Mouse (Mus musculus): ENCODE data around the gene Lbx1. TPM values are rescaled to one million over a fixed set of nuclear protein-coding genes. Genes with fewer than 3 reads are reported as not detected.

The Lbx1 gene
- polyA plus RNA-seq, 1 experiment from 2014 or later, result 0.49 TPM

- H3K36me3 ChIP-seq (ENCODE audit: control insufficient read depth, insufficient read depth, low read length), result no peaks in the 10 kb centered on the region
- H3K4me2 ChIP-seq (ENCODE audit: low read length), result no peak overlapping the region
- no peaks in the 10 kb centered on the region for H3K9me3 ChIP-seq (ENCODE audit: control insufficient read depth, low read length)
- H3K4me1 ChIP-seq (ENCODE audit: control insufficient read depth, insufficient read depth, low read length), result no peaks in the 10 kb centered on the region
- H3K27ac ChIP-seq (replicated peaks; ENCODE audit: low read depth, low read length), result no peak overlapping the region
- 76% methylated on average over 19 of the region's 19 CpGs for WGBS
- no peak overlapping the region for H3K4me3 ChIP-seq (replicated peaks; ENCODE audit: low read depth, low read length)
- peaks cover 40% of the 10 kb centered on the region for H3K27me3 ChIP-seq (ENCODE audit: control insufficient read depth, insufficient read depth, low read length)
- no peak overlapping the region for H3K9ac ChIP-seq (replicated peaks; ENCODE audit: low read length)
- DNase-seq (no peak), ATAC-seq (ENCODE audit: low FRiP score, low TSS enrichment) (no peak)
These were observed 13.1 kb upstream of the Lbx1 start for GRCm38 (mm10) chr19:45248691-45249090.

DNA sequence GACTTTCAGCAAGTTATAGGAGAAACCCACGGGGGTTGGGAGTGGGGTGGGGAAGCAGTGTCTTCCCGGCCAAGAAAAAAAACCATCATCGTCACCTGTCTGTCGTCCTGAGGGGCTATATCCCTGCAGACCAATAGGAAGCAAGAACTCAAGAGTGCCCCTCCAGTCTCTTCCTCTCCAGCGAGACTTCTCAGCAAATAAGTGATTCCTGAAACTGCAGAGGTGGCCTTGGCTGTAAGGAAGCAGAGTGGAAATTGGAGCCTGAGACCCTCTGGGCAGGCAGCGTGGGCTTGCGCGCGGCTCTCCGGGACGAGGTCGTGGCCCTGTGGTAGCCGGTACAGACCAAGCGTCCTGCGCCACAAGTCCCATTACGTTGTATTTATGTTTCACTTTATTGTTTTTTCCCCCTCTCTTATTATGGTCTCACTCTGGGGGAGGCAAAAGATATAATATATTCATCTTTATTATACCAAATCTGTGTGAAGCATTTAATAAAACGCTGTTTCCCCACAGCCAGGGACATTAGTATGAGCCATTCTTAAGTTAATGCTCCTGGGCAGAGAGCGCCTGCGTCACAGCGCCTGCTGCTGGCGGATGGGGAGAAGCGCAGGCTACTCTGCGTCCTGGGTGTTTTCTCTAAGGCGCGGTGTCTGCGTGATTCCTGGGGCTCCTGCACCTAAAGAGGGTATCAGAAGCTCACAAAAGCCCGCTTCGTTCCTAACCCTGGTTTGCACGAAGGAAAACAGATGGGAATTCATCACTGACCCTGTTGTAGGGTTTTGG is 8.5 kb upstream of the Lbx1 start:
- Histone ChIP-seq H3K27ac (replicated peaks; ENCODE audit: low read depth, low read length) (no peak overlapping the region), H3K4me3 (replicated peaks; ENCODE audit: low read depth, low read length) (no peak overlapping the region), H3K4me1 (ENCODE audit: control insufficient read depth, insufficient read depth, low read length) (no peaks in the 10 kb centered on the region), H3K4me2 (ENCODE audit: low read length) (no peak overlapping the region), H3K36me3 (ENCODE audit: control insufficient read depth, insufficient read depth, low read length) (no peaks in the 10 kb centered on the region), H3K9me3 (ENCODE audit: control insufficient read depth, low read length) (no peaks in the 10 kb centered on the region), H3K9ac (replicated peaks; ENCODE audit: low read length) (no peak overlapping the region), H3K27me3 (ENCODE audit: control insufficient read depth, insufficient read depth, low read length) (peaks cover 70% of the 10 kb centered on the region)
- ATAC-seq (ENCODE audit: low FRiP score, low TSS enrichment) (no peak), DNase-seq (peak; percentile 72)
- WGBS, result 2% methylated on average over 29 of the region's 29 CpGs

GRCm38 (mm10) chr19:45243264-45243602 is 7.6 kb upstream of the Lbx1 start:
- no peak overlapping the region for H3K27ac ChIP-seq (replicated peaks; ENCODE audit: low read depth, low read length)
- H3K9ac ChIP-seq (replicated peaks; ENCODE audit: low read length), result no peak overlapping the region
- DNase-seq (peak; percentile 26), ATAC-seq (ENCODE audit: low FRiP score, low TSS enrichment) (no peak)
- no peaks in the 10 kb centered on the region for H3K9me3 ChIP-seq (ENCODE audit: control insufficient read depth, low read length)
- WGBS, result 0% methylated on average over 5 of the region's 5 CpGs
- no peaks in the 10 kb centered on the region for H3K36me3 ChIP-seq (ENCODE audit: control insufficient read depth, insufficient read depth, low read length)
- H3K4me3 ChIP-seq (replicated peaks; ENCODE audit: low read depth, low read length), result no peak overlapping the region
- no peak overlapping the region for H3K4me2 ChIP-seq (ENCODE audit: low read length)
- peaks cover 79% of the 10 kb centered on the region for H3K27me3 ChIP-seq (ENCODE audit: control insufficient read depth, insufficient read depth, low read length)
- no peaks in the 10 kb centered on the region for H3K4me1 ChIP-seq (ENCODE audit: control insufficient read depth, insufficient read depth, low read length)

DNA sequence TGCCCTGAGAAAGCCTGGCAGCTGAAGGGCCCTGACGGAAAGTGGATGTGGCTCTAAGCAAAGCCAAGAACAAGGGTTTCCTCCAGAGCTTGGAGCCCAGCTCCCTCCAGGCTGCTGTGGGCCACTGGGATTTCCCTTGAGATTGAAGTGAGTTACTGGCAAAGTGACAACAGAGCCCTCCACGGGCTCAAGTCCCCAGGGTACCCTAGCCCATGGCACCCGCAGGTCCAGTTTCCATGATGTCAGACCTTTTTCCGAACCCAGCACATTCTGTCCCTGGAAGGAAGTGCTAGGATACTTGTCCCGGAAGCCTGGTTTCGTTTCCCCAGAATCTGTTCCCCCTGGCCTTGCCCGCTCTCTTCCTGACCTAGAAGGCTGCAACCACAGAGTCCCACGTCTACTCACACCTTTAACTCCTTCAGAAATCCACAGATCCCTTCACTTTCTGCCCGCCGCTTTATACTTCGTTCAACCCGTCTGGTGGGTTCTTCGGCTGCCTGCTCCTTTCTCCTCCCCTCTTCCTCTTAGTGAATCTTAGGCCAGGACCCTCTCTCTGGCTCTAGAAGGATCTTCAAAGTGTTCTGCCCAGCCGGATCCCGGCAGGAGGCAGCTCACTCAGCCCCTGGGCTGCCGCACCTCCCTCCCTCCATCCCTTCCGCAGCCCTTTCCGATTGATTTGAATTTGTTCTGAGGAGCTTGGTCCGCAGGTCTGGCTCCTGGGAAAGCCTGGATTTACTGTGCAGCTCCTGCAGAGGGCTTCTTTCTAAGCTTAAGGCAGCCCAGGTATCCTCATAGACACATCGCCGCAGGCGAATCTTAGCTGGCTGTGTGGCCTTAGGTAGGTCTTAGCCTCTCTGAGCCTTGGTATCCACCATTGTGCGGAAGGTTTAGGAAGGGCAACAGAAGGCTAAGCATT is 7.0 kb upstream of the Lbx1 start:
- Histone ChIP-seq H3K27ac (replicated peaks; ENCODE audit: low read depth, low read length) (no peak overlapping the region), H3K4me2 (ENCODE audit: low read length) (no peak overlapping the region), H3K4me3 (replicated peaks; ENCODE audit: low read depth, low read length) (no peak overlapping the region), H3K9ac (replicated peaks; ENCODE audit: low read length) (no peak overlapping the region), H3K36me3 (ENCODE audit: control insufficient read depth, insufficient read depth, low read length) (no peaks in the 10 kb centered on the region), H3K9me3 (ENCODE audit: control insufficient read depth, low read length) (no peaks in the 10 kb centered on the region), H3K27me3 (ENCODE audit: control insufficient read depth, insufficient read depth, low read length) (peaks cover 85% of the 10 kb centered on the region), H3K4me1 (ENCODE audit: control insufficient read depth, insufficient read depth, low read length) (no peaks in the 10 kb centered on the region)
- ATAC-seq (ENCODE audit: low FRiP score, low TSS enrichment) (no peak), DNase-seq (peak; percentile 58)
- under 1% methylated on average over 23 of the region's 23 CpGs for WGBS

- no peak overlapping the region for H3K4me3 ChIP-seq (replicated peaks; ENCODE audit: low read depth, low read length)
- H3K9me3 ChIP-seq (ENCODE audit: control insufficient read depth, low read length), result no peaks in the 10 kb centered on the region
- WGBS, result 7% methylated on average over 4 of the region's 4 CpGs
- ATAC-seq (ENCODE audit: low FRiP score, low TSS enrichment) (no peak), DNase-seq (no peak)
- H3K4me2 ChIP-seq (ENCODE audit: low read length), result no peak overlapping the region
- H3K36me3 ChIP-seq (ENCODE audit: control insufficient read depth, insufficient read depth, low read length), result no peaks in the 10 kb centered on the region
- H3K27me3 ChIP-seq (ENCODE audit: control insufficient read depth, insufficient read depth, low read length), result peaks cover 92% of the 10 kb centered on the region
- no peak overlapping the region for H3K9ac ChIP-seq (replicated peaks; ENCODE audit: low read length)
- no peak overlapping the region for H3K27ac ChIP-seq (replicated peaks; ENCODE audit: low read depth, low read length)
- H3K4me1 ChIP-seq (ENCODE audit: control insufficient read depth, insufficient read depth, low read length), result no peaks in the 10 kb centered on the region
These were observed 6.4 kb upstream of the Lbx1 start for GRCm38 (mm10) chr19:45242017-45242347.

DNA sequence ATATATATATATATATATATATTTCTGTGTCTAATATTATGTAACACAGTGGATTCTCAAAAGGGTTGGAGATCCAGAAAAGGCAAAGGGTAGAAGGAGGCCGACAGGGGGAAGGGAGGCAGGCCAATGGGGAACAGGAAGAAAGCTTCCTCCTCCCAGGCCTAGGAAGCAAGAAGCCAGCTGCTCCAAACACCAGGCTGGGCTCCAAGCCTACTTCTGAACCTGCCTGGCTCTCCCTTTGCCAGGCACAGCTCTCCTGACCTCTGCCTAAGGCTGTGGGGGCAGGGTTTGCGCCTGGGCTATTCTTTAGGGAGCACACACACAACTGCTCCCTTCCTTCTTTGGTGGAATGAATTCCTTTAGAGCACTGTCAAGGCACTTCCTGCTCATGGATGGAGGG is 4.4 kb upstream of the Lbx1 start:
- no peak overlapping the region for H3K27ac ChIP-seq (replicated peaks; ENCODE audit: low read depth, low read length)
- H3K36me3 ChIP-seq (ENCODE audit: control insufficient read depth, insufficient read depth, low read length), result no peaks in the 10 kb centered on the region
- H3K4me2 ChIP-seq (ENCODE audit: low read length), result no peak overlapping the region
- H3K27me3 ChIP-seq (ENCODE audit: control insufficient read depth, insufficient read depth, low read length), result peaks cover 96% of the 10 kb centered on the region
- H3K9me3 ChIP-seq (ENCODE audit: control insufficient read depth, low read length), result no peaks in the 10 kb centered on the region
- 0 out of 2 replicates have a peak, but pooled peaks cover under 1% of the 10 kb centered on the region for H3K4me1 ChIP-seq (ENCODE audit: control insufficient read depth, insufficient read depth, low read length)
- ATAC-seq (ENCODE audit: low FRiP score, low TSS enrichment), result no peak
- no peak for DNase-seq
- no peak overlapping the region for H3K4me3 ChIP-seq (replicated peaks; ENCODE audit: low read depth, low read length)
- 3% methylated on average over 2 of the region's 2 CpGs for WGBS
- H3K9ac ChIP-seq (replicated peaks; ENCODE audit: low read length), result no peak overlapping the region

GRCm38 (mm10) chr19:45239191-45239590 is 3.6 kb upstream of the Lbx1 start:
- no peak overlapping the region for H3K4me3 ChIP-seq (replicated peaks; ENCODE audit: low read depth, low read length)
- no peaks in the 10 kb centered on the region for H3K9me3 ChIP-seq (ENCODE audit: control insufficient read depth, low read length)
- H3K27ac ChIP-seq (replicated peaks; ENCODE audit: low read depth, low read length), result no peak overlapping the region
- 0 out of 2 replicates have a peak, but pooled peaks cover 4% of the 10 kb centered on the region for H3K4me1 ChIP-seq (ENCODE audit: control insufficient read depth, insufficient read depth, low read length)
- 3% methylated on average over 1 of the region's 1 CpGs for WGBS
- no peak overlapping the region for H3K9ac ChIP-seq (replicated peaks; ENCODE audit: low read length)
- no peak for ATAC-seq (ENCODE audit: low FRiP score, low TSS enrichment)
- peaks cover 97% of the 10 kb centered on the region for H3K27me3 ChIP-seq (ENCODE audit: control insufficient read depth, insufficient read depth, low read length)
- no peaks in the 10 kb centered on the region for H3K36me3 ChIP-seq (ENCODE audit: control insufficient read depth, insufficient read depth, low read length)
- no peak overlapping the region for H3K4me2 ChIP-seq (ENCODE audit: low read length)
- no peak for DNase-seq

GRCm38 (mm10) chr19:45237665-45238209 is 2.1 kb upstream of the Lbx1 start:
- H3K36me3 ChIP-seq (ENCODE audit: control insufficient read depth, insufficient read depth, low read length), result no peaks in the 10 kb centered on the region
- DNase-seq (no peak), ATAC-seq (ENCODE audit: low FRiP score, low TSS enrichment) (no peak)
- no peak overlapping the region for H3K4me3 ChIP-seq (replicated peaks; ENCODE audit: low read depth, low read length)
- 1% methylated on average over 3 of the region's 3 CpGs for WGBS
- H3K9me3 ChIP-seq (ENCODE audit: control insufficient read depth, low read length), result no peaks in the 10 kb centered on the region
- H3K27me3 ChIP-seq (ENCODE audit: control insufficient read depth, insufficient read depth, low read length), result peaks cover 93% of the 10 kb centered on the region
- 0 out of 2 replicates have a peak, but pooled peaks cover 4% of the 10 kb centered on the region for H3K4me1 ChIP-seq (ENCODE audit: control insufficient read depth, insufficient read depth, low read length)
- no peak overlapping the region for H3K4me2 ChIP-seq (ENCODE audit: low read length)
- no peak overlapping the region for H3K9ac ChIP-seq (replicated peaks; ENCODE audit: low read length)
- no peak overlapping the region for H3K27ac ChIP-seq (replicated peaks; ENCODE audit: low read depth, low read length)

All from midbrain, embryonic 14.5 days (tissue).